Mouse (Mus musculus) neural tube, embryonic 15.5 days (tissue): ENCODE results near the gene Sufu. TPM values are rescaled to one million over a fixed set of nuclear protein-coding genes. Genes with fewer than 3 reads are reported as not detected.
A peak's percentile ranks its signal among the peaks of the same experiment; 100 is the strongest.

Experiments
- ATAC-seq: fragments of 200-750 bp; cut with Nextera tagmentation; 2 replicates; pipeline ENCODE4 v1.8.0; 2017; ENCODE audit warnings: mild to moderate bottlenecking, moderate TSS enrichment, moderate library complexity; ENCODE audit not compliant: low FRiP score
- H3K27ac ChIP-seq: fragments of 300-500 bp; sonication (generic); replicated peaks from 2 replicates; pipeline ENCODE4 v1.5.1; 2015; ENCODE audit warnings: mild to moderate bottlenecking, inconsistent platforms
- H3K27me3 ChIP-seq: fragments of 300-500 bp; sonication (generic); replicated peaks from 2 replicates; pipeline ENCODE4 v1.6.1; 2015; ENCODE audit warnings: inconsistent platforms
- H3K36me3 ChIP-seq: fragments of 300-500 bp; sonication (generic); 2 replicates; pipeline ENCODE4 v1.6.1; 2015; ENCODE audit warnings: inconsistent platforms
- H3K4me1 ChIP-seq: fragments of 300-500 bp; sonication (generic); 2 replicates; pipeline ENCODE4 v1.6.1; 2015; ENCODE audit warnings: inconsistent platforms
- H3K4me2 ChIP-seq: fragments of 300-500 bp; sonication (generic); 2 replicates; pipeline ENCODE4 v1.6.1; 2015; ENCODE audit warnings: inconsistent platforms, mild to moderate bottlenecking, moderate library complexity
- H3K4me3 ChIP-seq: fragments of 300-500 bp; sonication (generic); replicated peaks from 2 replicates; pipeline ENCODE4 v1.5.1; 2015; ENCODE audit warnings: mild to moderate bottlenecking, inconsistent platforms
- H3K9ac ChIP-seq: fragments of 300-500 bp; sonication (generic); replicated peaks from 2 replicates; pipeline ENCODE4 v1.6.1; 2015; ENCODE audit warnings: mild to moderate bottlenecking, inconsistent platforms
- H3K9me3 ChIP-seq: fragments of 300-500 bp; sonication (generic); replicated peaks from 2 replicates; pipeline ENCODE4 v1.6.1; 2016; ENCODE audit warnings: inconsistent platforms
- WGBS: fragments of 180-500 bp; shearing (Covaris S2); methylation state at CpG from one replicate; pipeline ENCODE4 v1.1.7; 2015; ENCODE audit warnings: mixed read lengths; 5-methylcytosine and 5-hydroxymethylcytosine counted together
- polyA plus RNA-seq: library from polyadenylated mRNA; unstranded; fragments of >200 nt; fragmentation: Nextera tagmentation; extraction: Ambion mirVana; gene quantifications from 2 replicates; pipeline ENCODE4 v1.2.1, GENCODE M21; 2015

Gene Sufu
- polyA plus RNA-seq, 1 experiment from 2014 or later = 18.3 TPM

DNA sequence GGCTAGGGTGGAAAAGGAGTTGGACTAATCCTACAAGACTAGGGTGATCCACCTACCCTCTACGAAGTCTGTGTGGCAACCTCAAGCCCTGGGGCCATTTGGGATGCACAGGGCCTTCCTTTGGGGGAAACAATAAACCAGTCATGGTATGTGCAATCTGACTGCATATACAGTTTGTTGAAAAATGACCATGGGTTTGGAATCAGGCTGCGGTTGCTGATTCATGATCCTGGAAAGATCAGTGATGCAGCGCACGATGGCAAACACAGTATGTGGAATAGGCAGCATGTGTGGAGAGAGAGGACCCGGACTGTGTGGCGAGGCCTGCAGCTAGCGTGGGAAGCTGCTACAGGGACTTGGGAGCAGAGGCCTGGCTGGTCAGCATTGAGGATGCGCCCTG, 58.9 kb downstream of the Sufu start:
- Histone ChIP-seq H3K4me1 (peaks cover 40% of the 10 kb centered on the region), H3K27ac (peak overlapping the region; percentile 42; the same call in 1 of the 2 replicates), H3K4me3 (no peak overlapping the region), H3K9ac (no peak overlapping the region), H3K4me2 (no peak overlapping the region), H3K36me3 (peaks cover 24% of the 10 kb centered on the region), H3K9me3 (no peaks in the 10 kb centered on the region), H3K27me3 (no peaks in the 10 kb centered on the region)
- 96% methylated on average over 8 of the region's 8 CpGs for WGBS
- no peak for ATAC-seq

DNA sequence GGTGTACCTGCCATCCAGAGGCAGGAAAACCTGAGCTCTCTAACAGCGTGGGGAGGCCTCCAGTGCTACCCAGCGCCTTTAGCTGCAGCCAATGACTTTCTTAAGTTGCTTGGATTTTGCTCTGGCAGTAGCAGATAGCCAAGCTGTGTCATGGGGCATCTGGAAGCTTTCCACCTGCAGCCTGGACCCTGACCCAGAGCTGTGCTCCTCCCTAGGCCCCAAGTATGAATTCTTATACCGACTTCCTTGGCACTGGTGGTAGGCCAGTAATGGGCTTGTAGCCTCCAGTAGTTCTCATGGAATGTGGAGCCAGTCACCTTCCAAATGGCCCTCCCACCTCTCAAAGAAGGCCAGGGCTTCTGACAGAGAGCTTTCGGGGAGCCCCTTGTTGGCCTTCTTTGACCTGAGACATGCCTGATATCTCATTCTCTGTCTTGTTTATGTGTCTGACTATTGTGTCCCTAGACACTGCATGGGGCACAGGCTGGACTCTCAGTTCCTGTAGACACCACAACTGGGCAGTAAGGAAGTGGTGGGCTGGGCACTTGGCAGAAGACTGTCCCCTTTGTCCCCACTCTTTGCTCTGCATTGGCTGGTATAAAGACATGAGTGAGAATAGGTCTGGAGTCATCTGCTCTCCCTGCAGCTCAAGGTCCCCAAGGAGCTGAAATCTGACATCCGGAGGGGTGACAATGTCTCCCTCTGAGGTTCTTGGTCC, 59.5 kb downstream of the Sufu start:
- H3K4me2 ChIP-seq = no peak overlapping the region
- H3K9me3 ChIP-seq = no peaks in the 10 kb centered on the region
- H3K9ac ChIP-seq = no peak overlapping the region
- H3K4me3 ChIP-seq = no peak overlapping the region
- no peak for ATAC-seq
- H3K27me3 ChIP-seq = no peaks in the 10 kb centered on the region
- H3K4me1 ChIP-seq = peaks cover 40% of the 10 kb centered on the region
- WGBS = 91% methylated on average over 5 of the region's 5 CpGs
- peak overlapping the region; percentile 42 for H3K27ac ChIP-seq
- H3K36me3 ChIP-seq = peaks cover 23% of the 10 kb centered on the region

DNA sequence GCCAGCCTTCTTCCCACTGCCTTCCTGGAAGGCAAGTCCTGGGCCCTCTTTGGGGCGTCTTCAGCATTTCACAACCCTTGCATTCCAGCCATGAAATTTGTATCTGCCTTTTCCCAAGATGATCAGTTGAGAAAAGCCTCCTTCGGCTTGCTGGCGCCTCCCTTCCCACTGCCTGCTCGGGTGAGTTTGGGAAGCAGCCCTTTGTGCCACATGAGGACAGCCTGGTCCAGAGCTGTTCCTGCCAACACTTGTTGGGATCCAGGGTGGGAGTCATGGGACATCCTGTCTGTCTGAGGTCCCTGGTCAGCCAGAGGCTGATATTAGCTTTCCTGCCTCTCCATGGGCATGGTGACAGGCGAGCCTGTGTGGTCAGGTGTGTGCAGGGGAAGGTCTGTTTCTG, 61.1 kb downstream of the Sufu start:
- H3K36me3 ChIP-seq = peaks cover 23% of the 10 kb centered on the region
- no peaks in the 10 kb centered on the region for H3K9me3 ChIP-seq
- no peak for ATAC-seq
- H3K4me3 ChIP-seq = no peak overlapping the region
- H3K4me2 ChIP-seq = no peak overlapping the region
- H3K27ac ChIP-seq = no peak overlapping the region
- peaks cover 26% of the 10 kb centered on the region for H3K4me1 ChIP-seq
- H3K9ac ChIP-seq = no peak overlapping the region
- H3K27me3 ChIP-seq = no peaks in the 10 kb centered on the region
- 88% methylated on average over 5 of the region's 5 CpGs for WGBS

DNA sequence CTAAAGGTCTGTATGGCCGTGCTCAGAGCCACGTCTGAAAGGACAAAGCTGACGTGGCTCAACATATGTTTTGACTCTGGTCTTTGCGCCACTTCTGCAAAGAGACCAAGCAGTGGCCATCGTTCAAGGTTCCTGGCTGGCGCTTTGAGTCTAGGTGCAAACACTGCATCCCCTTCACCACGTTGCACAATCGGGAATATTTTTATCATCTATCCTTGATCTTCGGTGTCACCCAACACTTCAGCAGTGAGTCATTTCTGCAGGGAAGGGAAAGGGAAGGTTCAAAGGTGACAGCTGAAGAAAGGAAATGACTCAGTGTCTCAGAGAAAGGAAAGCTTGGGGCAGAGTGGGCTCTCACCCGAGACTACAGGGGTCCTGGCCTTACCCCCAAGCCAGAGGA, 62.6 kb downstream of the Sufu start:
- WGBS = 90% methylated on average over 10 of the region's 10 CpGs
- H3K27me3 ChIP-seq = no peaks in the 10 kb centered on the region
- H3K4me1 ChIP-seq = peaks cover 22% of the 10 kb centered on the region
- peaks cover 28% of the 10 kb centered on the region for H3K36me3 ChIP-seq
- no peak overlapping the region for H3K4me3 ChIP-seq
- H3K9ac ChIP-seq = no peak overlapping the region
- ATAC-seq = no peak
- no peaks in the 10 kb centered on the region for H3K9me3 ChIP-seq
- no peak overlapping the region for H3K4me2 ChIP-seq
- H3K27ac ChIP-seq = no peak overlapping the region

DNA sequence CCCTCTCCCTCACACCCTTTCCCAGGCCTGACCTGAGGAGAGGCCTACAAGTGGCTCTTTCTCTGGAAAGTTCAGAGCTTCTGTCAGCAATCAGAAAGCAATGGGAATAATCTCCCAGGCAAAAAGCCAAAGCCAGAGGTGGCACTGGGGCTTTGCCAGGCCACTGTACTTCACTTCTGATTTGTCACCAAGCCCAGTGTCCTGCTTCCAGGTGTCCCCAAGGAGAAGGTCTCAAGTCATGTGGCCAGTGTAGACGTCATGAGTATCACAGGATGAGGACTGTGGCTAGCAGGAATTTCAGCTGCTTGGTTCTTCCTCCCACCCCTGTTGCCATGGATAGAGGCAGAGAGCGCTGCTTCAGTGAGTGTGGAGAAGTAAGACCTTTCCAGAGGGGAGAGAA, 63.2 kb downstream of the Sufu start:
- 91% methylated on average over 2 of the region's 2 CpGs for WGBS

DNA sequence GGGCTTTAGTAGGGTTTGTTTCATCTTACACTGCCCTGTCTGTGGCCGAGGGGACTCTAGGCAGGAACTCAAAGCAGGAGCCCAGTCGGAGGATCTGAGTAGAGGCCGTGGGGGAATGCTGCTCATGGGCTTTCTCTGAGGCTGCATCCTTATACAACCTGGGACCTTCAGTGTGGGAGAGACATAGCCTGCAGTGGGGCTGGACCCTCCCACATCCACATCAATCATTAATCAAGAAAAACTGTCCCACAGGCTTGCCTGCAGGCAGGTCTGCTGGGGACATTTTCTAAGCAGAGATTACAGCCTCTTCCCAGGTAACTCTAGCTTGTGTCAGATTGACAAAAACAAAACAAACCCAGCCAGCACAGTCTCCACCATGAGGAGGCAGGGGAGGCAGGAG, 65.9 kb downstream of the Sufu start:
- Histone ChIP-seq H3K4me2 (no peak overlapping the region), H3K27me3 (no peaks in the 10 kb centered on the region), H3K4me3 (no peak overlapping the region), H3K9me3 (no peaks in the 10 kb centered on the region), H3K36me3 (peaks cover 12% of the 10 kb centered on the region), H3K4me1 (no peaks in the 10 kb centered on the region), H3K9ac (no peak overlapping the region), H3K27ac (no peak overlapping the region)
- whole genome bisulfite sequencing = 91% methylated on average over 3 of the region's 3 CpGs
- no peak for ATAC-seq

More for the DNA sequence above, 63.2 kb downstream of the Sufu start:
- no peak overlapping the region for H3K27ac ChIP-seq
- no peak overlapping the region for H3K4me3 ChIP-seq
- H3K4me1 ChIP-seq = peaks cover 18% of the 10 kb centered on the region
- no peak for ATAC-seq
- H3K9ac ChIP-seq = no peak overlapping the region
- peaks cover 25% of the 10 kb centered on the region for H3K36me3 ChIP-seq
- no peak overlapping the region for H3K4me2 ChIP-seq
- H3K27me3 ChIP-seq = no peaks in the 10 kb centered on the region
- no peaks in the 10 kb centered on the region for H3K9me3 ChIP-seq

DNA sequence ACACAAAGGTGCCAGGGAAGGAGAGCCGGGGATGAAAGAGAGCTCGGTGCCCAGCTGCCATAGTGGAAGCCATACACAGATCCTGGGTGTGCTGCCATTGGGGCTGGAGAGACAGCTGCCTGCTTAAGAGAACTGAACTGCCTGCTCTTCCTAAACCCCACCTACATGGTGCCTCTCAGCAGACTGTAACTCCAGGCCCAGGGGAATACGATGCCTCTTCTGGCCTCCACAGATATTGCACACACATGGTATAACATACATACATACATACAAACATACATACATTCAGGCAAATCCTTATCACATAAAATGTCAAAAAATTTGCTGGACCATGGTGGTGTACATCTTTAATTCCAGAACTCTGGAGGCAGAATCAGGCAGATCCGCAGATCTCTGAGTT, 66.8 kb downstream of the Sufu start:
- peaks cover 11% of the 10 kb centered on the region for H3K36me3 ChIP-seq
- no peak for ATAC-seq
- no peak overlapping the region for H3K4me3 ChIP-seq
- no peak overlapping the region for H3K9ac ChIP-seq
- H3K27ac ChIP-seq = no peak overlapping the region
- WGBS = 97% methylated on average over 4 of the region's 4 CpGs
- no peaks in the 10 kb centered on the region for H3K9me3 ChIP-seq
- H3K4me1 ChIP-seq = no peaks in the 10 kb centered on the region
- H3K4me2 ChIP-seq = no peak overlapping the region
- H3K27me3 ChIP-seq = no peaks in the 10 kb centered on the region

DNA sequence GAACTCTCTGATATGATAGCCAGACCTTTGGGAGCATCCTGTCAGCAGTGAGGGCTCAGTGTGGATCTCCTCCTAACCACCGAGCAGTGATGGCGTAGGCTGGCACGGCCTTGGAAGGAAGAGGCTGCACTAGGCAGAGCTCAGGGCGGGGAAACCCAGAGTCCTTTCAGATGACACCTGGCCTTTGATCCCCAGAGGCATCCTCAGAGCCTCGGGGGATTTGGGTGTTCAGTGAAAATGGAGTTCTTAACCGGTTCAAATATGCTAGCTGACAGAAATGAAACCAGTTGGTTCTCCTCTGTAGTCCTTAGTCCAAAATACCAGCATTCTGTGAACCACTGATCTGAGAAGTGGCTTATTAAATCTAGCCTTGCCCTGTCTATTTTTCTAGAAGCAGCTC, 69.5 kb downstream of the Sufu start:
- H3K4me2 ChIP-seq = no peak overlapping the region
- 75% methylated on average over 6 of the region's 6 CpGs for WGBS
- H3K27me3 ChIP-seq = no peaks in the 10 kb centered on the region
- H3K9me3 ChIP-seq = no peaks in the 10 kb centered on the region
- no peak overlapping the region for H3K9ac ChIP-seq
- ATAC-seq = no peak
- peaks cover 5% of the 10 kb centered on the region for H3K36me3 ChIP-seq
- H3K4me1 ChIP-seq = peaks cover 17% of the 10 kb centered on the region
- H3K4me3 ChIP-seq = no peak overlapping the region
- no peak overlapping the region for H3K27ac ChIP-seq

DNA sequence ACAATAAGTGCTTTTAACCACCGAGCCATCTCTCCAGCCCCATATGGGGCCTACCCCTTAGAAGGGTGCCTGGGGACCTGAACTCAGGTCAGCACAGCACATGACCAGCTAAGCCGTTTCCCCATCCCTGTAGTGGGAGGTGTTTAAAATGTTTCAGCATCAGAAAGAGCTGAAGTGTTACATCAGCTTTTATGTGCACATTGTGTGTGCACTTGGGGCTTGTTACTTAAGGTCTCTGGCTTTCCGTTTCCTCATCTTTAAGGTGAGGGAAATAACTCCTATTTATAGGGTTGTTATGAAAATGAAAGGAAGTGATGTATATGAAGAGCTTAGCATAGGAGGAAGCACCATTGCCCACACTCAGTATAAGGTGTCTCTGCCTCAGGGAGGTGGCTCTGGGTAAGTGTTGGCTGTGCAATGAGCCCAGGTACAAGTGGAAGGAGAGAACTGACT, 70.4 kb downstream of the Sufu start:
- Histone ChIP-seq H3K9me3 (no peaks in the 10 kb centered on the region), H3K4me2 (no peak overlapping the region), H3K4me3 (no peak overlapping the region), H3K36me3 (peaks cover 5% of the 10 kb centered on the region), H3K4me1 (peaks cover 26% of the 10 kb centered on the region), H3K27me3 (no peaks in the 10 kb centered on the region), H3K9ac (no peak overlapping the region), H3K27ac (no peak overlapping the region)
- ATAC-seq = no peak
- 66% methylated on average over 3 of the region's 3 CpGs for WGBS

DNA sequence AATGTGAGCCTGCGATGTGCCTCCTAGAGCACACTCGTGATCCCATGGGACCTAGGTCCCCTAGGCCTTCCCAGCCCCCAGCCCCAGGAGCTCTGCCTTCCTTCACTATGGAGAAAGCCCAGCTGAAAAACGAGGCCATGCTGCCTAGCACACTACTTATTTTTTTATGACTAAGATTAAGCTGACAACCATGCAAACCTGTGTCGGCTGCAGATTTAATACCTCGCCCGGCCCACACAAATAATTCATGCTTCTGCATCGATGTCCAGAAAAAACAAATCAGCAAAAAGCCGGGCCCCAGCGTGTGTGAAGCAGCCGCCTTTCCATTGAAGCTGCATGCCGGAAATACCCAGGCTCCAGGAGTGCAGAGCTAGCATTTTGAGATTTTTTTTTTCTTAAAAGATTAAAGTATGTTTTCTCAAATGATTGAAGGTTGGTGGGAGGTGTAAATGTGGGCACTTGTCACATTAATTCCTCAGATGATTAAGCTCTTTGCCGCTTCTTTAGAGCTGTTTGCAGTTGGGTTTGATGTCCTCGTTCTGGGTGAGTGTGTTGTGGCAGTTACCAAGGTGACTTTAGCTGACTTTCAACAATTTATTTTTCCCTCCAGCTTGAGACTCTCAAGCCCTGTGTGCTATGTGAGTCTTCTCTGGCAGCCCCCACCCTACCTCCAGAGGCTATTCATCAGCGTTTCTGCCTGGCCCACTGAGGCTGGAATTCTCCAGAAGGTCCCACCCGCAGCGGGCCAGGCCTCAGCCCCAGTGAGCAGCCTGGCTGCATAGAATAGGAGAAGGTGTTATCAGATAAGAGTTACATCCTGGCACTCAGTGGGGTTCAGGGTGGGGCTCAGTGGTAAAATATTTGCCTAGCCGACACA, 73.9 kb downstream of the Sufu start:
- Histone ChIP-seq H3K9me3 (no peaks in the 10 kb centered on the region), H3K27me3 (no peaks in the 10 kb centered on the region), H3K4me1 (peaks cover 29% of the 10 kb centered on the region), H3K9ac (peak overlapping the region; percentile 2; the same call in 1 of the 2 replicates), H3K27ac (peak overlapping the region; percentile 82), H3K36me3 (peaks cover 19% of the 10 kb centered on the region), H3K4me3 (no peak overlapping the region), H3K4me2 (no peak overlapping the region)
- peak; percentile 57 for ATAC-seq
- 19% methylated on average over 17 of the region's 17 CpGs for WGBS

DNA sequence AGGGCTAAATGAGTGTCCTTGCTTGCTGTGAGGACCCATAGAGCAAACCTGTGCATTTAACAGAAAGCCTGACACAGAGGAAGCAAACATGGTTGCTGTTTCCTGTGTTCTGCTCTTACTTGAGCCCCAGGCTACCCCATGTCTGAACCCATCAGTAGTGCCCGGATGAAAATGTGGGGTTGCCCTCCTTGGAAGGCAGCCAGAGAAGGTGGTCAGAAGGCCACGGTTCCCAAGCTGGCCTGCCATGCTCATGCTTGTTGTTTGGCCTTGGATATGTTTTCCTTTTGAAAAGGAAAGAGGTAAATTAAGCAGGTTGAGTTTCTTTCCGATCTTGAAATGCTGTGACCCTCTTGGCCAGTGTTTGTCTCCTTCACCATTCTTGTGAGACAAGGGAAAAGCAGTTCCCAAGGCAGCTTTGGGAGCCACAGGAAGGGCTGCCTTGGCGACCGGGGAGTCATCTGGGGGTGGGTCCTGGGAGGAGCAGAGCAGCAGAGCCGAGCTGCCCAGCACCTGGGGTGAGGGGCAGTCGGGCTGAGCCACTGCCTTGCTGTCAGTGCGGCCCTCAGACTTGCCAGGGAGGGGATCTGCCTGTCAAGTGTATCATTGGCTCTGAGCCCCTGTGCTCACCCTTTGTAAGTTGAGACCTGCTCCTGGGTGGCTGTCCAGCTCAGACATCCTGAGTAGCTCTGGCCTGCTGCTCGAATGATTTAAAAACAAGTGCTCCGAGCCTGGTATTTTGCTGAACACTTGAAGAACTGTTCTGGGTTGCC, 74.8 kb downstream of the Sufu start:
- Histone ChIP-seq H3K4me1 (peaks cover 33% of the 10 kb centered on the region), H3K9ac (no peak overlapping the region), H3K4me2 (no peak overlapping the region), H3K9me3 (no peaks in the 10 kb centered on the region), H3K4me3 (no peak overlapping the region), H3K36me3 (peaks cover 20% of the 10 kb centered on the region), H3K27me3 (no peaks in the 10 kb centered on the region), H3K27ac (peak overlapping the region; percentile 82)
- ATAC-seq = peak; percentile 68
- 25% methylated on average over 10 of the region's 10 CpGs for WGBS
